Mouse (Mus musculus) limb, embryonic 11.5 days (tissue): ENCODE results near the gene Gstm6. TPM values are rescaled to one million over a fixed set of nuclear protein-coding genes. Genes with fewer than 3 reads are reported as not detected.

ENCODE experiments used
- ATAC-seq: fragments of 200-750 bp; cut with Nextera tagmentation; 2 replicates; pipeline ENCODE4 v1.8.0; 2017; ENCODE audit warnings: low read depth; ENCODE audit not compliant: insufficient number of reproducible peaks, low FRiP score, low TSS enrichment
- DNase-seq: peaks from one replicate; pipeline ENCODE4 v3.0.0-alpha.2; 2015; ENCODE audit warnings: low spot score
- H3K27ac ChIP-seq: fragments of 300-500 bp; sonication (generic); replicated peaks from 2 replicates; pipeline ENCODE4 v1.5.1; 2014; ENCODE audit warnings: low read depth, mild to moderate bottlenecking, low read length
- H3K27me3 ChIP-seq: fragments of 300-500 bp; sonication (generic); 2 replicates; pipeline ENCODE4 v1.6.1; 2014; ENCODE audit warnings: mild to moderate bottlenecking, low read length, mixed read lengths; ENCODE audit not compliant: control insufficient read depth, insufficient read depth
- H3K36me3 ChIP-seq: fragments of 300-500 bp; sonication (generic); 2 replicates; pipeline ENCODE4 v1.6.1; 2014; ENCODE audit warnings: mild to moderate bottlenecking, low read length, moderate library complexity, mixed read lengths; ENCODE audit not compliant: control insufficient read depth, insufficient read depth
- H3K4me1 ChIP-seq: fragments of 300-500 bp; sonication (generic); 2 replicates; pipeline ENCODE4 v1.6.1; 2014; ENCODE audit warnings: low read length, mixed read lengths; ENCODE audit not compliant: control insufficient read depth, insufficient read depth
- H3K4me2 ChIP-seq: fragments of 300-500 bp; sonication (generic); 2 replicates; pipeline ENCODE4 v1.6.1; 2014; ENCODE audit warnings: low read depth, mild to moderate bottlenecking, moderate library complexity; ENCODE audit not compliant: severe bottlenecking
- H3K4me3 ChIP-seq: fragments of 300-500 bp; sonication (generic); 2 replicates; pipeline ENCODE4 v1.5.1; 2014; ENCODE audit warnings: low read depth, low read length
- H3K9ac ChIP-seq: fragments of 300-500 bp; sonication (generic); 2 replicates; pipeline ENCODE4 v1.6.1; 2014; ENCODE audit warnings: mild to moderate bottlenecking, low read length
- H3K9me3 ChIP-seq: fragments of 300-500 bp; sonication (generic); 2 replicates; pipeline ENCODE4 v1.6.1; 2016; ENCODE audit warnings: low read length; ENCODE audit not compliant: control insufficient read depth
- WGBS: fragments of 180-500 bp; shearing (Covaris S2); extraction: QIAGEN DNeasy Blood & Tissue Kit; methylation state at CpG from one replicate; pipeline ENCODE4 v1.1.7; 2014; 5-methylcytosine and 5-hydroxymethylcytosine counted together
- polyA plus RNA-seq: library from polyadenylated mRNA; unstranded; fragments of >200 nt; fragmentation: Nextera tagmentation; extraction: Ambion mirVana; gene quantifications from 2 replicates; pipeline ENCODE4 v1.2.1, GENCODE M21; 2014

Gstm6 gene
- polyA plus RNA-seq, 1 experiment from 2014 or later = 4.9 TPM

DNA sequence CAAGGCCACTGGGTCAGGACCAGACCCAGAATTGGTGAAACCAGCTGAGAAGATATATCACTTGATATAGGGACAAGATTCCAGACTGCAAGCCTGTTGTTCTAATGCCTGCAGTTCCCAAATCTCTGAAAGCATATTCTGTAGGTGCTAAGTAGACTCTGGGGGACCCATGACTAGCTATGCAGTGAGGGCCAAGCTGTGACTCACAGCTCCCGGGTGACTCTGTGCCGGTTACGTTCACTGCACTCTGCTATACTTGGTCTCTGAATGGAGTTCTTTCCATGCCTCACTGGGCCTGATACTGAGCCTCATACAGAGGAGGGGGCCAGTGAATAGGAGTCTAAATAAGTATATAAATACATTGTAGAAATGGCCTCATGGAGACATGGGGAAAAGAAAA, 15.7 kb downstream of the Gstm6 start:
- no peak for ATAC-seq
- Histone ChIP-seq H3K36me3 (no peaks in the 10 kb centered on the region), H3K27me3 (no peaks in the 10 kb centered on the region), H3K9me3 (no peaks in the 10 kb centered on the region), H3K4me2 (no peak overlapping the region), H3K9ac (no peak overlapping the region), H3K4me1 (0 out of 2 replicates have a peak, but pooled peaks cover 2% of the 10 kb centered on the region), H3K4me3 (no peak overlapping the region), H3K27ac (no peak overlapping the region)
- DNase-seq = no peak
- 88% methylated on average over 3 of the region's 3 CpGs for WGBS

DNA sequence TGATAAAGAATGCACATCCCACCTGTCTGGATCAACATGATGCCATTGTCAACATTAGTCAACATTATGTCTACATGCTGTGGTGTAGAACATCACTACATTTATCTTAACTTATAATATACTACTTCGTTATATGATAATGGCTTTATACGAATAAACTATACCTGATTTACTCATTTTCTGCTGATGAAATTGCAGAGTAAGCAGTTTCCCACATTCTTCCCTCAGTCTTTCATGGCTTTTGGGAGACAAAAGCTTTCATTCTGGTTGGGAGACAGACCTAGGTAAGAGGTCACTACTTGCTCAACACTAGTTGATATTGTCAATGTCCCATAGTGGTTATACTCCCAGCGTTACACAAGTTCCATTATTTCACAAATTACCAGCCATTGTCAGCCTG, 18.2 kb downstream of the Gstm6 start:
- DNase-seq (no peak), ATAC-seq (no peak)
- H3K9me3 ChIP-seq = no peaks in the 10 kb centered on the region
- H3K4me3 ChIP-seq = no peak overlapping the region
- no peaks in the 10 kb centered on the region for H3K36me3 ChIP-seq
- no peaks in the 10 kb centered on the region for H3K27me3 ChIP-seq
- 91% methylated on average over 3 of the region's 3 CpGs for WGBS
- no peak overlapping the region for H3K27ac ChIP-seq
- H3K4me1 ChIP-seq = no peaks in the 10 kb centered on the region
- no peak overlapping the region for H3K4me2 ChIP-seq
- H3K9ac ChIP-seq = no peak overlapping the region

DNA sequence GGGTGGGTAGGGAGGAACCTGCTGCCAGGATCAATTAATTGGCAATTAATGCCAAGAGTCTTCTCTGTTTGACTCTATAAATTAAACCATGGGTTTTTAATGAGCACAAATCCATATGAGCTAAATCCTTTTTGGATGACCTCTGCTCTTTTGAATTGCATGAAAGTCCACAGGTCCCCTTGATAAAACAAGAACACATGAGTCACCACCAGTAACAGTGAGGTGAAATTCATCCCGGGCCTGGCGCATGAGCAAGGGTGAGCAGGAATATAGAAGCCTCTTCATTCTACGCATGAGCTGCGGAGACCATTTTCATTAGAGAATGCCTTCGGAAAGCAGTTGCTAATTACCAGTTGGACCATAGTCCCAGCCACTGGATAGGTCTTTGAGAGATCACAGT, 23.2 kb downstream of the Gstm6 start:
- 91% methylated on average over 5 of the region's 5 CpGs for WGBS
- H3K36me3 ChIP-seq = no peaks in the 10 kb centered on the region
- no peaks in the 10 kb centered on the region for H3K9me3 ChIP-seq
- no peak for ATAC-seq
- H3K27me3 ChIP-seq = no peaks in the 10 kb centered on the region
- H3K4me2 ChIP-seq = no peak overlapping the region
- no peak for DNase-seq
- H3K4me1 ChIP-seq = no peaks in the 10 kb centered on the region
- no peak overlapping the region for H3K4me3 ChIP-seq
- no peak overlapping the region for H3K9ac ChIP-seq
- H3K27ac ChIP-seq = no peak overlapping the region

DNA sequence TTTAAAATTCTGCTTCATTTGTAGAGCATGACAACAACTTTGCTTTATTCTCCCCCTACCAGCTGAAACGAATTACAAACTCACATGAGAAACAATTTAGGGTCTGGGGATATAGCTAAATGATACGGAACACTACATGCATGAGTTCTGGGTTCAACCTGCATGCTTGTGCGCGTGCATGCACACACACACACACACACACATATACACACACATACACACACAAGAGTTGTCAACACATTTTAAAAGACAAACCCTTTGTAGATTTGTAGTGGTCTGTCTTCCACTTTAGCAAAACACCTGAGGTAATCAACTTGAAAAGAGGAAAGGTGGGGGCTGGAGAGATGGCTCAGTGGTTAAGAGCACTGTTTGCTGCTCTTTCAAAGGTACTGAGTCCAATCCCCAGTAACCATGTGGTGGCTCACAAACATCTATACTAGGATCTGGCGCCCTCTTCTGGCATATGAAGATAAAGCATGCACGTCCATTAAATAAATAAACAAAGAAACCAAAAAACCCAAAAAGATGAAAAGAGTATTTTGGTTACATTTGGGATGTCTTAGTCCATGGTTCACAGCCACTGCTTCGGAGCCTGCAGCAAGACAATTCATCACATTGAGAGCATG, 25.7 kb downstream of the Gstm6 start:
- H3K27ac ChIP-seq = no peak overlapping the region
- H3K9me3 ChIP-seq = no peaks in the 10 kb centered on the region
- H3K4me3 ChIP-seq = no peak overlapping the region
- H3K9ac ChIP-seq = no peak overlapping the region
- DNase-seq = peak; percentile 72
- ATAC-seq = 0 out of 2 replicates have a peak, but pooled peaks have one; percentile 51
- H3K27me3 ChIP-seq = no peaks in the 10 kb centered on the region
- H3K36me3 ChIP-seq = no peaks in the 10 kb centered on the region
- no peak overlapping the region for H3K4me2 ChIP-seq
- no peaks in the 10 kb centered on the region for H3K4me1 ChIP-seq
- 55% methylated on average over 7 of the region's 7 CpGs for WGBS

DNA sequence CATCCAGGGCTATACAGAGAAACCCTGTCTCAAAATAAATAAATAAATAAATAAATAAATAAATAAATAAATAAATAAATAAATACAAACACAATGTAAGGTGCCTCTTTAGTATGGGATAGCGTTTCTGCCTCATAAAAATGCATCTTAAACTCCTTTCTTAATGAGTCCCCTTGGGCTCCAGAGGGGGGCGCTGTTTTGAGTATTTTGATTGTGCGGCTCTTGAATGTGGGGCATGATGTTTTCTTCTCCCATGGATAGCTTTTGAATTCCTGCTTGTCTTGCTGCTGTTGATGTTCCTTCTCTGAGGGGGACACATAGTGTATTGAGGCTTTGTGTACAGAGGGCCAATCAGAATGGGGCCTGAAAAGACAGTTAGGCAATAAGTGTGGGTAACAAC, 26.5 kb downstream of the Gstm6 start:
- DNase-seq = no peak
- ATAC-seq = no peak
- H3K27me3 ChIP-seq = no peaks in the 10 kb centered on the region
- WGBS = 83% methylated on average over 3 of the region's 3 CpGs
- H3K4me1 ChIP-seq = no peaks in the 10 kb centered on the region
- H3K9me3 ChIP-seq = no peaks in the 10 kb centered on the region
- no peak overlapping the region for H3K9ac ChIP-seq
- H3K4me2 ChIP-seq = no peak overlapping the region
- H3K4me3 ChIP-seq = no peak overlapping the region
- no peak overlapping the region for H3K27ac ChIP-seq
- H3K36me3 ChIP-seq = no peaks in the 10 kb centered on the region

DNA sequence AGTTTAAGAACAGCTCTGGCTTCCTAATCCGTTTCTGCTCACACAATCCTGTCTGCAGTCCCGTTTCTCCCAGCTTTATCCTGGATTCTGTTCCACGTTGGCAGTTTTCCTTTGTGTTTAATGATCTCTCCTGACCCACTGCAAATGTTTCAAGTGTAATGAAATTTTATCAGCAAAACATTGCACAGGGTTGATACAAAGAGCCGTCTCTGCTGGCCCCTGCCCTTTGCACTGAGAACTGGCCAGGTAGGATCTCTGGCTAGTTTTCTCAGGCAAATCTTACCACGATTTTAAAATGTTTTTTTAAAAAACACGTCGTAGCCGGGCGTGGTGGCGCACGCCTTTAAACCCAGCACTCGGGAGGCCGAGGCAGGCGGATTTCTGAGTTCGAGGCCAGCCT, 26.9 kb downstream of the Gstm6 start:
- Histone ChIP-seq H3K9ac (no peak overlapping the region), H3K4me1 (no peaks in the 10 kb centered on the region), H3K4me3 (no peak overlapping the region), H3K4me2 (no peak overlapping the region), H3K27ac (no peak overlapping the region), H3K9me3 (no peaks in the 10 kb centered on the region), H3K36me3 (no peaks in the 10 kb centered on the region), H3K27me3 (no peaks in the 10 kb centered on the region)
- ATAC-seq = no peak
- 86% methylated on average over 15 of the region's 15 CpGs for WGBS
- no peak for DNase-seq

DNA sequence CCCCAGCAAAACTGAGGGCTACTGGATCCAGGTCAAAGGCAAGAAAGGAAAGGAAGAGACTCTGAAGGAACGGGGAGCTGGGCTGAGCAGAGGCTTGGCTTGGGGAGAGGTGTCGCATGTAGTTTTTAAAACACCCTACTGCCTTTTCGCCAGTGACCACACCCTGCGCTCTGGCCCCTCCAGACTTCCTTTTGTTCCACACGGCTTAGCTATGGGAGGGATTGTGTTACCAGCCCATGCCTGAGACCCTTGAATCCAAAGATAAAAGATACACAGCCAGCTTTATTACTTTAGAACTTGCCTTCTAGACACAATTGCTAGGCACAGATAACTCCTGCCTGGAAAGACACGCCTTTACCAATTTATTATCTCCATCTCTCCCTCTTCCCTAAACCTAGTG, 37.6 kb downstream of the Gstm6 start:
- 63% methylated on average over 6 of the region's 6 CpGs for WGBS
- H3K9me3 ChIP-seq = no peaks in the 10 kb centered on the region
- no peak overlapping the region for H3K4me2 ChIP-seq
- ATAC-seq (no peak), DNase-seq (no peak)
- no peak overlapping the region for H3K4me3 ChIP-seq
- H3K36me3 ChIP-seq = no peaks in the 10 kb centered on the region
- 0 out of 2 replicates have a peak, but pooled peaks cover 3% of the 10 kb centered on the region for H3K4me1 ChIP-seq
- H3K27ac ChIP-seq = no peak overlapping the region
- H3K27me3 ChIP-seq = no peaks in the 10 kb centered on the region
- no peak overlapping the region for H3K9ac ChIP-seq

DNA sequence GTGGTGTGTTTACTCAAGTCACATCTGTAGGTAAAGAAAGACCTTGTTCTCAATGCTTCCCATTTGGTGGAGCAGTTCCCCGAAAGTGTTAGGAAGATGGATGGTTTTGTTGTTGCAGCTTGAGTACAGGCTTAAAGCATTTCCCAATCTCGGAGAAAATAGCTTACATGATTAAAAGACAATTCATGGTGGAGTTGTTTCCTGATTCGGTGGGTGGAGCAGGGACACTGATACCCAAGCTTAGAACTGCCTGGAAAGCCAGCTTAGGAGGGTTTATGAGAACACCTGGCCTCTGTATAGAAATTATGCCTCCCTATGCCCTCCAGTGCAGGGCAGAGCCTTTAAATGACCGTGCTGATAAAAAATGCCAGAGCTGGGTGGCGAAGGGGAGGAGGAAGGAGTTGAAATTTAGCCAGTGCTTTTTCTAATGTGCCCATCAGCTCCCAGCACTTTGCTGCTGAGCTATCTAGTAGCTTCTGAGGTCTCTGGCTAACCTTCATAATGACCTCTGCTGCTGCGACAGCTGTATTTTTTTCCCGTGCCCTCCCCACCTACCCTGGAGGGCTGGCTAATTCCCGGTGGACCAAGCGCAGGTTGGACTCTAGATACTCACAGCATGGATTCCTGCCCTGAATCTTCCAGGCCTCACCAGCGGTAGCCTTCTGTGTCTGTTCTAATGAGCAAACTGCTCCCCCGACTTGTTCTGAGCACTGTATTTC, 42.4 kb downstream of the Gstm6 start:
- Histone ChIP-seq H3K27ac (no peak overlapping the region), H3K4me1 (0 out of 2 replicates have a peak, but pooled peaks cover 3% of the 10 kb centered on the region), H3K4me3 (no peak overlapping the region), H3K4me2 (no peak overlapping the region), H3K9ac (no peak overlapping the region), H3K36me3 (no peaks in the 10 kb centered on the region), H3K27me3 (no peaks in the 10 kb centered on the region), H3K9me3 (no peaks in the 10 kb centered on the region)
- DNase-seq = no peak
- ATAC-seq = no peak
- WGBS = 60% methylated on average over 11 of the region's 11 CpGs
